ENCODE assay signal across 11 mouse cellular contexts in the genomic region with DNA sequence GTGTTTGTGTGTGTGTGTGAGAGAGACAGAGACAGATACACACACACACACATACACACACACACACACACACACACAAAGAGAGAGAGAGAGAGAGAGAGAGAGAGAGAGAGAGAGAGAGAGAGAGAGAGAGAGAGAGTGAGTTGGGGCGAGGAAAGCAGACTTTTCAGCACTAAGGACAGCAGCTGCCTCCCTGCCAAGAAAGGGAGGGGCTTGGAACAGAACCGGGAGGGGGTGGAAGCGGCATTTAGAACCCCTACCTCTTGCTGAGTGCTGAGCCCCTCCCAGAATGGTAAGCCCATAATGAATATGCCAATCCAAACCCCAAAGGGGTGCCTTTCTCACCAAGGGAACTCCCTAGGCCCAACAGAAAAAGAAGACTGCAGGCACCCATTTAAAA. TPM values are rescaled to one million over a fixed set of nuclear protein-coding genes. Genes with fewer than 3 reads are reported as not detected.
DNase-seq lines count a peak whose midpoint lies in the region; ATAC-seq and TF ChIP-seq lines count a peak whose summit lies in the region.
"Had no signal": no experiment of that assay in that cellular context is flagged by ENCODE, and none has a peak within 500 bp of the region (broad histone marks: within the 10 kb centered on the region; RNA-seq: fewer than 3 reads in every experiment).

No protein-coding gene starts in this region.

- no peak overlapping the region for H3K4me2 ChIP-seq in midbrain, postnatal 0 days (ENCODE audit: low read depth, low read length, poor library complexity, severe bottlenecking)
- H3K4me2 ChIP-seq in midbrain, embryonic 15.5 days = no peak overlapping the region
- H3K4me2 ChIP-seq in embryonic facial prominence, embryonic 11.5 days (ENCODE audit: low read depth, low read length) = no peak overlapping the region
- H3K4me2 ChIP-seq: limb, embryonic 12.5 days had no signal

- H3K4me1 ChIP-seq in midbrain, postnatal 0 days (ENCODE audit: insufficient read depth, low read length) = no peaks in the 10 kb centered on the region
- no peaks in the 10 kb centered on the region for H3K4me1 ChIP-seq in midbrain, embryonic 15.5 days
- H3K4me1 ChIP-seq in embryonic facial prominence, embryonic 11.5 days (ENCODE audit: control insufficient read depth, insufficient read depth, low read length) = no peaks in the 10 kb centered on the region
- H3K4me1 ChIP-seq: limb, embryonic 12.5 days had no signal

- no peak overlapping the region for H3K9ac ChIP-seq in midbrain, postnatal 0 days (replicated peaks; ENCODE audit: low read length, poor library complexity, severe bottlenecking)
- H3K9ac ChIP-seq in midbrain, embryonic 15.5 days = no peak overlapping the region
- no peak overlapping the region for H3K9ac ChIP-seq in embryonic facial prominence, embryonic 11.5 days (replicated peaks; ENCODE audit: low read length)
- H3K9ac ChIP-seq: limb, embryonic 12.5 days had no signal

- DNase-seq in gastrocnemius, adult 2 months = peak; percentile 42
- no peak for DNase-seq in gastrocnemius, postnatal 25 days
- DNase-seq in midbrain, postnatal 0 days (ENCODE audit: low spot score) = peak; percentile 33
- peak; percentile 58 for DNase-seq in embryonic facial prominence, embryonic 11.5 days (ENCODE audit: low spot score)
- peak; percentile 43 to 44 for DNase-seq in thymus, postnatal 36 days
- DNase-seq in heart, adult 8-10 months (ENCODE audit: low spot score) = no peak
- no peak for DNase-seq in layer of hippocampus, postnatal 36 days
- DNase-seq: gastrocnemius, postnatal 10 days had no signal

- no peak for ATAC-seq in midbrain, postnatal 0 days (ENCODE audit: low FRiP score)
- no peak for ATAC-seq in midbrain, embryonic 15.5 days (replicated peaks)
- no peak for ATAC-seq in embryonic facial prominence, embryonic 11.5 days (replicated peaks; ENCODE audit: insufficient number of reproducible peaks, low FRiP score, low TSS enrichment, low read depth)
- ATAC-seq: inflammation-experienced regulatory T-cells, adult 6 months had no signal

- intact Hi-C loops in gastrocnemius, adult 2 months (cut with DNase I) = no loop called here

- peaks cover 15% of the 10 kb centered on the region for H3K36me3 ChIP-seq in midbrain, postnatal 0 days (ENCODE audit: insufficient read depth, low read length)
- no peaks in the 10 kb centered on the region for H3K36me3 ChIP-seq in midbrain, embryonic 15.5 days (replicated peaks)
- no peaks in the 10 kb centered on the region for H3K36me3 ChIP-seq in embryonic facial prominence, embryonic 11.5 days (replicated peaks; ENCODE audit: control insufficient read depth, insufficient read depth, low read depth, low read length)
- H3K36me3 ChIP-seq: limb, embryonic 12.5 days had no signal

- no peak overlapping the region for H3K27ac ChIP-seq in gastrocnemius, adult 2 months
- H3K27ac ChIP-seq in midbrain, postnatal 0 days (ENCODE audit: low read depth, low read length) = no peak overlapping the region
- no peak overlapping the region for H3K27ac ChIP-seq in midbrain, embryonic 15.5 days
- H3K27ac ChIP-seq in embryonic facial prominence, embryonic 11.5 days (replicated peaks; ENCODE audit: low read depth, low read length) = no peak overlapping the region
- H3K27ac ChIP-seq: limb, embryonic 12.5 days had no signal

- H3K27me3 ChIP-seq in midbrain, postnatal 0 days (ENCODE audit: insufficient read depth, low read length) = no peaks in the 10 kb centered on the region
- no peaks in the 10 kb centered on the region for H3K27me3 ChIP-seq in midbrain, embryonic 15.5 days (replicated peaks)
- H3K27me3 ChIP-seq in embryonic facial prominence, embryonic 11.5 days (ENCODE audit: control insufficient read depth, insufficient read depth, low read length) = no peaks in the 10 kb centered on the region

- 0% methylated on average over 3 of the region's 3 CpGs for WGBS in midbrain, postnatal 0 days
- WGBS in midbrain, embryonic 15.5 days = 3% methylated on average over 3 of the region's 3 CpGs
- 0% methylated on average over 2 of the region's 3 CpGs for WGBS in embryonic facial prominence, embryonic 11.5 days

- H3K9me3 ChIP-seq in midbrain, postnatal 0 days (ENCODE audit: low read length) = no peaks in the 10 kb centered on the region
- no peaks in the 10 kb centered on the region for H3K9me3 ChIP-seq in midbrain, embryonic 15.5 days
- no peaks in the 10 kb centered on the region for H3K9me3 ChIP-seq in embryonic facial prominence, embryonic 11.5 days (replicated peaks; ENCODE audit: control insufficient read depth, low read length)
- H3K9me3 ChIP-seq: limb, embryonic 12.5 days had no signal

- TF ChIP-seq CTCF in gastrocnemius, adult 2 months (IDR thresholded peaks at IDR 0.05) = no peak
- no peak for TF ChIP-seq CTCF in midbrain, postnatal 0 days (IDR thresholded peaks at IDR 0.05)

- H3K4me3 ChIP-seq in gastrocnemius, adult 2 months = no peak overlapping the region
- H3K4me3 ChIP-seq in midbrain, postnatal 0 days (ENCODE audit: low read depth, low read length) = no peak overlapping the region
- no peak overlapping the region for H3K4me3 ChIP-seq in midbrain, embryonic 15.5 days
- H3K4me3 ChIP-seq in embryonic facial prominence, embryonic 11.5 days (ENCODE audit: low read depth, low read length) = no peak overlapping the region
- H3K4me3 ChIP-seq: limb, embryonic 12.5 days had no signal

RNA-seq across cellular contexts. Expression of gene Camk2b, which starts 49.8 kb away (rescaled TPM):
- 100 to 1,000 TPM; 108 to 128 TPM for total RNA-seq in gastrocnemius, adult 2 months (2021)
- total RNA-seq in gastrocnemius, postnatal 25 days (2021) = 100 to 1,000 TPM; 115 to 121 TPM
- 195 and 225 TPM in 2 replicates for total RNA-seq in midbrain, postnatal 0 days (2014; rRNA removed)
- 199 and 208 TPM in 2 replicates for polyA plus RNA-seq in midbrain, postnatal 0 days (2015; fragmentation: Nextera tagmentation; extraction: Ambion mirVana)
- 134 and 147 TPM in 2 replicates for polyA plus RNA-seq in midbrain, embryonic 15.5 days (2015; fragmentation: Nextera tagmentation; extraction: Ambion mirVana)
- polyA plus RNA-seq in embryonic facial prominence, embryonic 11.5 days (2014; fragmentation: Nextera tagmentation; extraction: Ambion mirVana) = 1.6 and 1.7 TPM in 2 replicates
- total RNA-seq in heart, adult 8-10 months (2022) = 10 to 100 TPM in 2 of 4 experiments, 1 to 10 TPM in 2; 6.5 to 14.8 (median 10.1) TPM
- 1,000 to 10,000 TPM; 1,105 to 1,153 TPM for total RNA-seq in layer of hippocampus, postnatal 36 days (2021)

Comparison
In these comparisons a context has a peak if more than half of its experiments do, and no peak if none do; other contexts are left out.
1. DNase-seq: peak in gastrocnemius, adult 2 months (single experiment), midbrain, postnatal 0 days (single experiment), embryonic facial prominence, embryonic 11.5 days (single experiment) and thymus, postnatal 36 days (2 of 2); none in gastrocnemius, postnatal 25 days (single experiment), heart, adult 8-10 months (single experiment) and layer of hippocampus, postnatal 36 days (0 of 2).
2. RNA of gene Camk2b, which starts 49.8 kb away (total RNA-seq): 1,105 to 1,153 TPM in layer of hippocampus, postnatal 36 days, 195 to 225 TPM in midbrain, postnatal 0 days, 108 to 128 TPM in gastrocnemius, adult 2 months and 115 to 121 TPM in gastrocnemius, postnatal 25 days; 6.5 to 14.8 TPM in heart, adult 8-10 months; every median in the first group is over 4 times any median in the second.